Mouse (Mus musculus) right cerebral cortex, adult 18-20 months (tissue): ENCODE measurements around the gene Cd93.

Experiments used
- DNase-seq: peaks from one replicate; pipeline ENCODE4 v3.0.0; 2022; ENCODE audit warnings: mixed read lengths

Gene Cd93

GRCm38 (mm10) chr2:148441421-148441820, 1.9 kb downstream of the Cd93 start:
- no peak for DNase-seq

GRCm38 (mm10) chr2:148439691-148440276, 3.6 kb downstream of the Cd93 start:
- DNase-seq: no peak

GRCm38 (mm10) chr2:148436285-148436684, 7.1 kb downstream of the Cd93 start:
- no peak for DNase-seq

GRCm38 (mm10) chr2:148432346-148432745, 11.0 kb downstream of the Cd93 start:
- DNase-seq: no peak

GRCm38 (mm10) chr2:148430941-148431340, 12.4 kb downstream of the Cd93 start:
- no peak for DNase-seq

- no peak for DNase-seq
Measured at GRCm38 (mm10) chr2:148429001-148429505, 14.3 kb downstream of the Cd93 start.

- DNase-seq: no peak
Measured at GRCm38 (mm10) chr2:148428523-148428922, 14.8 kb downstream of the Cd93 start.

- no peak for DNase-seq
Measured at GRCm38 (mm10) chr2:148427553-148427952, 15.8 kb downstream of the Cd93 start.

GRCm38 (mm10) chr2:148425709-148426382, 17.5 kb downstream of the Cd93 start:
- DNase-seq: no peak

- no peak for DNase-seq
Measured at GRCm38 (mm10) chr2:148421706-148422105, 21.7 kb downstream of the Cd93 start.

GRCm38 (mm10) chr2:148421112-148421511, 22.3 kb downstream of the Cd93 start:
- DNase-seq: no peak

- DNase-seq: no peak
Measured at GRCm38 (mm10) chr2:148419776-148420175, 23.6 kb downstream of the Cd93 start.

GRCm38 (mm10) chr2:148419151-148419550, 24.2 kb downstream of the Cd93 start:
- DNase-seq: no peak

- no peak for DNase-seq
Measured at GRCm38 (mm10) chr2:148409821-148410220, 33.5 kb downstream of the Cd93 start.

- peak; percentile 71 for DNase-seq
Measured at GRCm38 (mm10) chr2:148409141-148409540, 34.2 kb downstream of the Cd93 start.

GRCm38 (mm10) chr2:148408761-148409120, 34.6 kb downstream of the Cd93 start:
- no peak for DNase-seq

GRCm38 (mm10) chr2:148407870-148408760, 35.2 kb downstream of the Cd93 start, which contains the start of gene Thbd:
Thbd (minus strand) TSS chr2:148408188.
- no peak for DNase-seq

GRCm38 (mm10) chr2:148406971-148407869, 36.1 kb downstream of the Cd93 start:
- no peak for DNase-seq

- peak; percentile 33 for DNase-seq
Measured at GRCm38 (mm10) chr2:148406160-148406970, 37.0 kb downstream of the Cd93 start.

GRCm38 (mm10) chr2:148404906-148405305, 38.5 kb downstream of the Cd93 start:
- DNase-seq: no peak

GRCm38 (mm10) chr2:148402227-148402626, 41.1 kb downstream of the Cd93 start:
- no peak for DNase-seq
